Mouse (Mus musculus) intestine, embryonic 16.5 days (tissue): ENCODE data around the gene Unc13d. TPM values are rescaled to one million over a fixed set of nuclear protein-coding genes. Genes with fewer than 3 reads are reported as not detected.

Source experiments
- ATAC-seq: fragments of 200-750 bp; cut with Nextera tagmentation; 2 replicates; pipeline ENCODE4 v1.8.0; 2017; ENCODE audit warnings: moderate TSS enrichment, moderate library complexity
- H3K27ac ChIP-seq: fragments of 300-500 bp; sonication (generic); 2 replicates; pipeline ENCODE4 v1.5.1; 2014; ENCODE audit warnings: mild to moderate bottlenecking, low read length
- H3K27me3 ChIP-seq: fragments of 300-500 bp; sonication (generic); replicated peaks from 2 replicates; pipeline ENCODE4 v1.6.1; 2014; ENCODE audit warnings: low read length, control low read depth, mixed read lengths; ENCODE audit not compliant: control insufficient read depth, insufficient read depth
- H3K36me3 ChIP-seq: fragments of 300-500 bp; sonication (generic); 2 replicates; pipeline ENCODE4 v1.6.1; 2014; ENCODE audit warnings: low read length, control low read depth; ENCODE audit not compliant: control insufficient read depth, insufficient read depth
- H3K4me1 ChIP-seq: fragments of 300-500 bp; sonication (generic); 2 replicates; pipeline ENCODE4 v1.6.1; 2014; ENCODE audit warnings: low read length, control low read depth, mixed read lengths; ENCODE audit not compliant: control insufficient read depth, insufficient read depth
- H3K4me2 ChIP-seq: fragments of 300-500 bp; sonication (generic); 2 replicates; pipeline ENCODE4 v1.6.1; 2014; ENCODE audit warnings: low read depth, low read length, control low read depth
- H3K4me3 ChIP-seq: fragments of 300-500 bp; sonication (generic); 2 replicates; pipeline ENCODE4 v1.5.1; 2014; ENCODE audit warnings: mild to moderate bottlenecking, low read length
- H3K9ac ChIP-seq: fragments of 300-500 bp; sonication (generic); 2 replicates; pipeline ENCODE4 v1.6.1; 2014; ENCODE audit warnings: low read depth, low read length
- H3K9me3 ChIP-seq: fragments of 300-500 bp; sonication (generic); 2 replicates; pipeline ENCODE4 v1.6.1; 2016; ENCODE audit warnings: low read length, control low read depth; ENCODE audit not compliant: control insufficient read depth
- WGBS: fragments of 180-500 bp; shearing (Covaris S2); extraction: QIAGEN DNeasy Blood & Tissue Kit; methylation state at CpG from one replicate; pipeline ENCODE4 v1.1.7; 2014; 5-methylcytosine and 5-hydroxymethylcytosine counted together
- polyA plus RNA-seq: library from polyadenylated mRNA; unstranded; fragments of >200 nt; fragmentation: Nextera tagmentation; extraction: Ambion mirVana; gene quantifications from 2 replicates; pipeline ENCODE4 v1.2.1, GENCODE M21; 2015

The Unc13d gene
- polyA plus RNA-seq, 1 experiment from 2014 or later, result 7.5 TPM

- no peak overlapping the region for H3K4me2 ChIP-seq
- no peak overlapping the region for H3K9ac ChIP-seq
- H3K36me3 ChIP-seq, result 0 out of 2 replicates have a peak, but pooled peaks cover 4% of the 10 kb centered on the region
- no peak for ATAC-seq
- no peak overlapping the region for H3K4me3 ChIP-seq
- no peaks in the 10 kb centered on the region for H3K27me3 ChIP-seq
- H3K4me1 ChIP-seq, result peaks cover 18% of the 10 kb centered on the region
- 70% methylated on average over 7 of the region's 7 CpGs for WGBS
- no peak overlapping the region for H3K27ac ChIP-seq
- H3K9me3 ChIP-seq, result no peaks in the 10 kb centered on the region
Measured at GRCm38 (mm10) chr11:116074436-116074991, 3.2 kb downstream of the Unc13d start.

- WGBS, result 83% methylated on average over 3 of the region's 3 CpGs
- no peak for ATAC-seq
- no peaks in the 10 kb centered on the region for H3K36me3 ChIP-seq
- peaks cover 4% of the 10 kb centered on the region; the same call in 1 of the 2 replicates for H3K4me1 ChIP-seq
- H3K9ac ChIP-seq, result no peak overlapping the region
- no peaks in the 10 kb centered on the region for H3K27me3 ChIP-seq
- no peaks in the 10 kb centered on the region for H3K9me3 ChIP-seq
- H3K4me3 ChIP-seq, result no peak overlapping the region
- no peak overlapping the region for H3K4me2 ChIP-seq
- H3K27ac ChIP-seq, result no peak overlapping the region
Measured at GRCm38 (mm10) chr11:116072608-116073007, 5.2 kb downstream of the Unc13d start.

- Histone ChIP-seq H3K27ac (no peak overlapping the region), H3K36me3 (no peaks in the 10 kb centered on the region), H3K27me3 (no peaks in the 10 kb centered on the region), H3K4me3 (no peak overlapping the region), H3K9ac (no peak overlapping the region), H3K9me3 (no peaks in the 10 kb centered on the region), H3K4me2 (no peak overlapping the region), H3K4me1 (no peaks in the 10 kb centered on the region)
- no peak for ATAC-seq
- WGBS, result 64% methylated on average over 5 of the region's 5 CpGs
Measured at GRCm38 (mm10) chr11:116071510-116071909, 6.3 kb downstream of the Unc13d start.

GRCm38 (mm10) chr11:116065345-116065744, 12.4 kb downstream of the Unc13d start:
- H3K4me3 ChIP-seq, result no peak overlapping the region
- H3K9me3 ChIP-seq, result no peaks in the 10 kb centered on the region
- no peaks in the 10 kb centered on the region for H3K27me3 ChIP-seq
- peaks cover 3% of the 10 kb centered on the region; the same call in 1 of the 2 replicates for H3K4me1 ChIP-seq
- WGBS, result 79% methylated on average over 12 of the region's 12 CpGs
- no peak overlapping the region for H3K27ac ChIP-seq
- ATAC-seq, result no peak
- 0 out of 2 replicates have a peak, but pooled peaks cover 3% of the 10 kb centered on the region for H3K36me3 ChIP-seq
- no peak overlapping the region for H3K9ac ChIP-seq
- H3K4me2 ChIP-seq, result no peak overlapping the region

GRCm38 (mm10) chr11:116064187-116064867, 13.4 kb downstream of the Unc13d start:
- H3K9ac ChIP-seq, result no peak overlapping the region
- H3K4me2 ChIP-seq, result no peak overlapping the region
- H3K4me1 ChIP-seq, result peaks cover 5% of the 10 kb centered on the region; the same call in 1 of the 2 replicates
- no peak overlapping the region for H3K27ac ChIP-seq
- H3K4me3 ChIP-seq, result no peak overlapping the region
- 69% methylated on average over 23 of the region's 23 CpGs for WGBS
- peaks cover 9% of the 10 kb centered on the region for H3K36me3 ChIP-seq
- H3K9me3 ChIP-seq, result no peaks in the 10 kb centered on the region
- no peaks in the 10 kb centered on the region for H3K27me3 ChIP-seq
- ATAC-seq, result no peak

- ATAC-seq, result no peak
- Histone ChIP-seq H3K27me3 (no peaks in the 10 kb centered on the region), H3K27ac (no peak overlapping the region), H3K4me3 (no peak overlapping the region), H3K9ac (no peak overlapping the region), H3K4me2 (no peak overlapping the region), H3K4me1 (peaks cover 5% of the 10 kb centered on the region; the same call in 1 of the 2 replicates), H3K36me3 (peaks cover 15% of the 10 kb centered on the region), H3K9me3 (no peaks in the 10 kb centered on the region)
- WGBS, result 65% methylated on average over 13 of the region's 13 CpGs
Measured at GRCm38 (mm10) chr11:116063562-116063961, 14.2 kb downstream of the Unc13d start.

- ATAC-seq, result no peak
- H3K27ac ChIP-seq, result no peak overlapping the region
- H3K9me3 ChIP-seq, result no peaks in the 10 kb centered on the region
- peaks cover 5% of the 10 kb centered on the region; the same call in 1 of the 2 replicates for H3K4me1 ChIP-seq
- H3K4me2 ChIP-seq, result no peak overlapping the region
- WGBS, result 70% methylated on average over 8 of the region's 8 CpGs
- H3K9ac ChIP-seq, result no peak overlapping the region
- H3K36me3 ChIP-seq, result peaks cover 24% of the 10 kb centered on the region
- H3K27me3 ChIP-seq, result no peaks in the 10 kb centered on the region
- no peak overlapping the region for H3K4me3 ChIP-seq
Measured at GRCm38 (mm10) chr11:116062521-116062920, 15.2 kb downstream of the Unc13d start.

GRCm38 (mm10) chr11:116061641-116062415, 15.9 kb downstream of the Unc13d start:
- ATAC-seq, result no peak
- H3K36me3 ChIP-seq, result peaks cover 29% of the 10 kb centered on the region
- WGBS, result 88% methylated on average over 13 of the region's 13 CpGs

GRCm38 (mm10) chr11:116060596-116060995, 17.2 kb downstream of the Unc13d start:
- 67% methylated on average over 9 of the region's 9 CpGs for WGBS

More at GRCm38 (mm10) chr11:116061641-116062415, 15.9 kb downstream of the Unc13d start:
- Histone ChIP-seq H3K9ac (no peak overlapping the region), H3K4me2 (no peak overlapping the region), H3K27me3 (no peaks in the 10 kb centered on the region), H3K27ac (no peak overlapping the region), H3K9me3 (no peaks in the 10 kb centered on the region), H3K4me3 (no peak overlapping the region), H3K4me1 (peaks cover 5% of the 10 kb centered on the region; the same call in 1 of the 2 replicates)

More at GRCm38 (mm10) chr11:116060596-116060995, 17.2 kb downstream of the Unc13d start:
- no peak overlapping the region for H3K4me2 ChIP-seq
- no peak; the same call in 1 of the 2 replicates for ATAC-seq
- H3K27me3 ChIP-seq, result no peaks in the 10 kb centered on the region
- H3K9ac ChIP-seq, result no peak overlapping the region
- 0 out of 2 replicates have a peak overlapping the region, but pooled peaks have one; percentile 6 for H3K27ac ChIP-seq
- H3K9me3 ChIP-seq, result no peaks in the 10 kb centered on the region
- H3K36me3 ChIP-seq, result peaks cover 35% of the 10 kb centered on the region
- H3K4me1 ChIP-seq, result peaks cover 5% of the 10 kb centered on the region; the same call in 1 of the 2 replicates
- no peak overlapping the region for H3K4me3 ChIP-seq
